Mouse (Mus musculus) naive thymus-derived CD4-positive, alpha-beta T cell, adult 2 months (primary cell): ENCODE data around the gene Pcyt1a.

Experiments used
- DNase-seq: peaks from one replicate; pipeline ENCODE4 v3.0.0-alpha.2; 2011; ENCODE audit warnings: low read depth

Gene Pcyt1a

DNA sequence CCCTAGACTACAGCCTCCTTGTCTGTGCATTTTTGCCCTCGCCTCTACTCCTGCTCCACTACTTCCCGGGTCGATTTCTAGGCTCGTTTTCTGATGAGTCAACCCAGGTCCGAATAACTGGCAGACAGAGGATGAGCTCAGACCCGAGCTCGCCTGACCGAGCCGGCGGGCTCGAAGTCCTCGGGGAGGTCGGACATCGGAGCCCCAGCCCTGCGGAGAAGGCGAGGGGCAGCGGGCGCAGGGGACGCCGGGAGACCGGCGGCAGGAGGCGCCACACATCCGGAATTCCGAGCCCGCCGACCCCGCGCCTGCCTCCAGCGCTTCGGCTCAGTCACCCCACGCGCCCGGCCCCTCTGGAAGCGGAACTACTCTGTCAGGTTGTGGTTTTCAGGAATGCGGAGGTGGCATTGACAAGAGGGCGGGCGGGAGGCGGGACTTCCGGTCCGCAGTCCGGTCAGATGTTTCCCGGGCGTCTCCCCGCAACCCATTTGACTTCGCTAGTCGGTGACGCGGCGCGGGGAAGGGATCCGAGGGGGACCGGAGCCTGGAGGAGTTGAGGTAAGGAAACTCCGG is at the start of gene Pcyt1a:
Gene Pcyt1a, plus strand, starts transcription at position 448 of the 573 bp plus-strand sequence.
- DNase-seq = peak; percentile 83

DNA sequence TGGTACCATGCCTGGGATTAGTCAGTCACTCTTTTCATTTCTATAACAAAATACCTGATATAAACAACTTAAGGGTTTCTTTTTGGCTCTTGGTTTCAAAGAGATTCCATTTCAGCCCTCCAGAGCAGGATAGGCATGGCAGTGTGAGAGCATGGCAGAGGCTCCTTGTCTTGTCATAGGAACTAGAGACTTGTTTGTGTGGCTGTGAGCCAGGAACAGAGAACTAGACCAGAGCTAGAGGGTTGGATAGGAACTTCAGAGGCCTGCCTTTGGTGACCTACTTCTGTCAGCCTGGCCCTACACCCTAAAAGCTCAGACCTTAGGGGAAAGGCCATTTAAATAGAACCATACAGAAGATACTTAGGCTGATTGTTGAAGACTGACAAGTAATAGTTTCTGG is 47.8 kb upstream of the Pcyt1a start:
- DNase-seq = no peak

DNA sequence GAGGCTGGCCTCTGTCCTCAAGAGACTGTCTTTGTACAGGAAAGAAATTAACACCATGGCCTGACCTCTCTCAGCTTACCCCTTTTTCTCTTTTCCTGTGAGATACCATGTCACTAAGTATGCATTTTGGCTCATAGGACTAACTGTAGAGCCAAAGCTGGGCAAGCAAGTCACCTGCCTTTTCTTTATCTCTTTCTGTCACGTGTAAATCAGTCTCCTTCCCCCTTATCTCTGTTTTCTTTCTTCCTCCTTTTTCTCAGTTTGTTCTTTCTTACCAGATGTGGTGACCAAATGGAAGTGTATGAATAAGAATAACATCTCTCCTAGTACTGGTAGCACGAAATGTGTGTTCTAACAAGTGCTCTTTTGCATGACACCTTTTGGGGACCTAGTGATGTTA is 45.8 kb upstream of the Pcyt1a start:
- DNase-seq = no peak

GRCm38 (mm10) chr16:32386826-32387225 is 43.9 kb upstream of the Pcyt1a start:
- DNase-seq = no peak

DNA sequence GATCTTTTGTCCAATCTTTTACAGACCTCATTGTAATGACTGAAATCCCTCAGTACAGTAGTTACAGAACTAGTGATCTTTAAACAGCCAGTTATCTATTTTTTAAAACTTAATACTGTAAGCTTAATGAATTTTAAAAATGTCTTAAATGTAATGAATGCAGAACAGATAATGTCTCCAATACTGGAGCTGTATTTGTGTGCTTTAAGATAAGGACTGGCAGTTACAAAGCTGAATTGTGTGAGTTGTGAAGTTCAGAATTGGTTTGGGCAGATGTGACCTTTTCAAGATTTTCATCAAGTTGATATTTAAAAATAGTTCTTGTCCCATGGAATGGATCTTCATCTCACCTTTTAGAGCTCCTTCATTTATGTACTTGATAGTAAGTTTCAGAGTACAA is 41.7 kb upstream of the Pcyt1a start:
- DNase-seq = no peak

DNA sequence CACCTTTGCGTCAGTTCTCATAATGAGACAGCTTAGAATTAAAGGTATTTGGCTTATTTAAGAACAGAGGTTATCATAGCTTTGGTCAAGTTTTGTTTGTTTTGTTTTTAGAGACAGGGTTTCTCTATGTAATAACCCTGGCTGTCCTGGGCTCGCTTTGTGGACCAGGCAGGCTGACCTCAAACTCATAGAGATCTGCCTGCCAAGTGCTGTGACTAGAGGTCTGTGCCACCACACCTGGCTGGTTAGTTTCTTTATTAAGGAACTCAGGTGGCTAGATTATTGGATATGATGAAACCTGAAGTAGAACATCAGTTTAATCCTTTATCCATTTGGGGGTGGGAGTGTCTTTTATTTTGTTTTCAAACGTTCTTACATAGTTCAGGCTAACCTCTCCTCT is 40.9 kb upstream of the Pcyt1a start:
- DNase-seq = no peak

- no peak for DNase-seq
Measured at GRCm38 (mm10) chr16:32390882-32391281, 39.8 kb upstream of the Pcyt1a start.

DNA sequence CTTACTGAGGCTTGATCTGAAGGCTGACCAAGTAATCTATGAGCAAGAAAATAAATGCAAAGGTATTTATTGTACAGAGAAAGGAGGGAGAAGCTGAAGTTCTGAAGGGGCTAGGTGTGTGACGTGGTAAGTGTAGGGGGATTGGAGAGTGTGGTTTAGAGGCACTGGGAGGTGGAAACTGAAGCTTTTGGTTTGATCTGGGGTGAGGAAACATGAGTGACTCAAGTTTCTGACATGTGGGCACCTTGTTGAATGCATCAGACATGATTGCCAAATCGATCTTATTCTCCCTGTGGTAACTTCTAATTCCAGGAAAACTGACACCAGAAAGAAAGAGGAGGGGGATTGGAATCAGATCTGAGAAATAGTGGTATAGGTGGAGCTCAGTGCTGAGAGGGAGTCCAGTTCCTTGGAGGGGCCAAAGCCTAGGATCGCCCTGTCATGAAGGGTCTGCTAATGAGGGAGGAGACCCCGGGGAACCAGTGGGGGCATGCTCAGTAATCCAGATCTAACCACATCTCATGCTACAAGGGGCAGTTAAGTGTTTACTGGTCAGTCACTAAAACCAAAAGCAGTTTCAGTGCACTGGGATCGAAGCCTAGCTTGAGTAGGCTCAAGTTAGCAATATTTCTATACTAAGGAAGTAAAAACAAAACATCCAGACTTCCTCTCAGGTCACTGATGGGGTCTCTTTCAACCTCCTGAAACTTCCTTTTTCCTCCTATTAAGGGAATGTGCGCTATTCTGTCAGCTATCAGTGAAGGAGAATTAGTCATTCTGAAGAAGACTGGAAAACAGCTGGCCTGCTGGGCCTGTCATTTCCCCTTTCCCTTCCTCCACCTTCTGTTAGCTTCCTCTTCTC is 34.8 kb upstream of the Pcyt1a start:
- DNase-seq = no peak

- no peak for DNase-seq
Measured at GRCm38 (mm10) chr16:32396541-32396835, 34.2 kb upstream of the Pcyt1a start.

DNA sequence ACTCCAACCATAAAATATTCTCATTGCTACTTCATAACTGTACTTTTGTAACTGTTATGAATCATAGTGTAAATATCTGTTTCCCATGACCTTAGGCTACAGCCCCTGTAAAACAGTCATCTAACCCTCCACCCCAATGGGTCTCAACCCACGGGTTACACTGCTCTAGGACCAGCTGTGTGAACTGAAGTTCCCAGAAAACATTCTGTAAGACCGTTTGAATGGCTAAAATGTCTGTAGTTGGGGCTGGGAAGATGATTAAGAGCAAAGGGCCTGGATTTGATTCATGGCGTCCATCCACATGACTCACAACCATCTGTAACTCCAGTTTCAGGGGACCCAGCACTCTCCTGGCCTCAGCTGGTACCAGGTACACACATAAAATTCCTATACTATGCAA is 32.5 kb upstream of the Pcyt1a start:
- no peak for DNase-seq

GRCm38 (mm10) chr16:32400267-32400666 is 30.5 kb upstream of the Pcyt1a start, which contains the start of gene Tm4sf19:
TSS of gene Tm4sf19 (plus strand) at chr16:32400506.
- DNase-seq = no peak

DNA sequence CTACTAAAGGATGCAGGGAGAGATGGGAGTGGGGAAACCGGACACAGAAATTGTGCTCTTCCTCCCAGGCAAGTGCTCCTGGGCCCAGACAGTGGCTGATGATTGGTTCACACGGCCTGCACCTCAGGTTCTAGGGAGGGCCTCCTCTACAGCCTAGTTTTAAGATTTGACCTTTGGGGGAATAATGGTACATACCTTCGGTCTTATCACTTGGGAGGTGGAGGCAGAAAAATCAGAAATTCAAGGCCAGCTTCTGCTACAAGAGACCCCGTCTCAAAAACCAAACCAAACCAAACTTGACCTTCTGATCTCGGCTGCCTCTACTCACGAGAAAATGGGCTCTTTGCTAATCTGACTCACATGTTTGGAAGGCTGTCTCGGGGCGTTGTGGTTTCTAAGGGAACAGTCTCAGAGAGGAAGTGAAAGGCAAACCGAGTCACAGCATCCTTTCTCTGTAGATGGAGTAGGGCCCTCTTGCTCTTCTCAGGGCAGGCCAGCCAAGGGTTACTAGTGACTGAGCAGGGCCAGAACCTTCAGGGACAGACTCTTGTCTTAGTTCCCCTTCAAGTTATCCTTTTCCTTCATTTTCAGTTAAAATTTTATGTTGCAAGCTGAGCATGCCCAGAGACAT is 29.3 kb upstream of the Pcyt1a start:
- no peak for DNase-seq

DNA sequence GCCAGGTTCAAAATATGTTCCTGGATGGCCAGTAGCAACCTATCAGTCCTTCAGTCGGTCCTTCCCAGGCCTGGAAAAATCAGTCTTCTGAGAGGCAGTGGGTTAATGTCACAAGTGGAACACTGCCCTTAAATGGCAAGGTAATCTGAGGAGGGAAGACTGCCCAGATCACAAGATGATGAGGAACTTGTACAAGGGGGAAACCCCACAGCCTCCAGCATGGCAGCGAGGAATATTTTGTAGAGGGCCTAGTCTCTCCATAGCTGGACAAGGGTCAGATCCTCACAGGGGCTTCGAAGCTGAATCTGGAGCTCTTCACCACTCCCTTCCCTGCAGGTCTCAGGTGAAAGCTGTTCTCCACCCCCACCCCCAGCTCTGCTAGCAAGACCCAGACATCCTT is 27.9 kb upstream of the Pcyt1a start:
- DNase-seq = no peak

GRCm38 (mm10) chr16:32405716-32406115 is 25.0 kb upstream of the Pcyt1a start:
- no peak for DNase-seq

DNA sequence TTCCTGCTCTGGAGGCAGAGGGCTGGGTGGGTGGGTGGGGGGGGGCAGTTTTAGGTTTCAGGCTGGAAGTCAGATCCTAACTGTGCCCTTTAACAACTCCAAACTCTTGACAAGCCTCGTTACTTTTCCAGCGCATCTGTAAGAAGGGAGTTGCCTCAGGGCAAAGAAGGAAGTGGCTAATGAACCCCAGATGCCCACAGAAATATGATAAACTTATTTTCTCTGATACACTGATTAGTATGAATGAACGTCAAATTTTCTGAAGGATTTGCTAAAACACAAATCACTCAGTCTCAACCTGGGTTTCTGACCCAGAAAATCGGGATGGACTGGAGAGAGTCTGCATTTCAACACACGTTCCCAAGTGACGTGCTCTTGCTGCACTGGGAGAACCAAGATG is 24.1 kb upstream of the Pcyt1a start:
- DNase-seq = no peak

DNA sequence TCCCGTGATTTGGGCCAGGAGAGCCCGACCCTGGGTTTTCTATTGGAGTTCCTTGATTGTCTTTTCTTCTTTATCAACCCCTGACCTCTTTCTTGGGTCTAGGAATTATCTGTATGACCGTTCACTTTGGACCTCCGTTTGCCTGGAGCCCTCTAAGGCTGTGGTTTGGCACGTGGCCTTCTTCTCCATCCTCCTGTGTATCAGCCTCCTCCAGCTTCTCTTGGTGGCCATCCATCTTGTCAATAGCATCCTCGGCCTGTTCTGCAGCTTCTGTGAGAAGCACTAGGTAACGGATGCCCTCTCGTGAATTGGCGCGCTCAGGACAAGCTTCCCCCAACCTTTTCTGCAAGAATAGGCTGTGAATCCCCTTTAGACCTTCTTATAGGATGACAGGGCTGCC is 23.0 kb upstream of the Pcyt1a start:
- no peak for DNase-seq

GRCm38 (mm10) chr16:32417457-32417856 is 13.3 kb upstream of the Pcyt1a start:
- no peak for DNase-seq

GRCm38 (mm10) chr16:32419517-32420483 is 10.9 kb upstream of the Pcyt1a start, which contains the start of gene Tctex1d2:
TSS of gene Tctex1d2 (plus strand) at chr16:32419702.
- DNase-seq = peak; percentile 92

- no peak for DNase-seq
Measured at GRCm38 (mm10) chr16:32427506-32427905, 3.2 kb upstream of the Pcyt1a start.

GRCm38 (mm10) chr16:32431047-32431591 is 398 bp downstream of the Pcyt1a start:
- no peak for DNase-seq

- no peak for DNase-seq
Measured at GRCm38 (mm10) chr16:32431926-32432325, 1.2 kb downstream of the Pcyt1a start.

DNA sequence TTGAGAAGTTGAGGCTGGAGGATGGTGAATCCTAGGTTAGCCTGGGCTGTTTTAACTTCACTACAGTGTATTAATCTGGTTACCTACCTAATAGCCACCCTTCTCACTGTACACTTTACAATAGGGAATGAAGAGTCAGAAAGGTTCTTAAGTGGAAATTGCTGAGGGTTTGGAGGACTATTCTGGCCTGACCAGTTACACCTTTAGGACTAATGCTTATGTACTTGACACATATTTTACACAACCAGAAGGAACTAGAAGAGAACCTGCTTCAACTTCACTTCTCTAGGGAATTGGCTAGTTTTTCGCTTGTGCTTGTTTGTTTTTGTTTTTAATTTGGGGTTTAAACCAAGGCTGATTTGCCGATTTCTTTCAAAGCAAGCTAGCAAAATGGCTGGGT is 2.4 kb downstream of the Pcyt1a start:
- DNase-seq = no peak
